Mouse (Mus musculus) hindbrain, embryonic 14.5 days (tissue): ENCODE measurements around the gene Anks1b. TPM values are rescaled to one million over a fixed set of nuclear protein-coding genes. Genes with fewer than 3 reads are reported as not detected.
A peak's percentile ranks its signal among the peaks of the same experiment; 100 is the strongest.

ENCODE experiments used
- ATAC-seq: fragments of 200-750 bp; cut with Nextera tagmentation; 2 replicates; pipeline ENCODE4 v1.8.0; 2017; ENCODE audit warnings: moderate number of reproducible peaks, mild to moderate bottlenecking, moderate TSS enrichment, moderate library complexity; ENCODE audit not compliant: low FRiP score
- DNase-seq: peaks from one replicate; pipeline ENCODE4 v3.0.0-alpha.2; 2015; ENCODE audit warnings: low spot score
- H3K27ac ChIP-seq: fragments of 300-500 bp; sonication (generic); 2 replicates; pipeline ENCODE4 v1.5.1; 2014; ENCODE audit warnings: mild to moderate bottlenecking, moderate library complexity
- H3K27me3 ChIP-seq: fragments of 300-500 bp; sonication (generic); 2 replicates; pipeline ENCODE4 v1.6.1; 2014; ENCODE audit warnings: mild to moderate bottlenecking, low read length, mixed read lengths; ENCODE audit not compliant: control insufficient read depth, insufficient read depth
- H3K36me3 ChIP-seq: fragments of 300-500 bp; sonication (generic); replicated peaks from 2 replicates; pipeline ENCODE4 v1.6.1; 2014; ENCODE audit not compliant: control insufficient read depth, insufficient read depth
- H3K4me1 ChIP-seq: fragments of 300-500 bp; sonication (generic); replicated peaks from 2 replicates; pipeline ENCODE4 v1.6.1; 2014; ENCODE audit warnings: antibody characterized with exemption, low read length, mixed read lengths; ENCODE audit not compliant: control insufficient read depth, insufficient read depth
- H3K4me2 ChIP-seq: fragments of 300-500 bp; sonication (generic); replicated peaks from 2 replicates; pipeline ENCODE4 v1.6.1; 2014; ENCODE audit warnings: mild to moderate bottlenecking, moderate library complexity
- H3K4me3 ChIP-seq: fragments of 300-500 bp; sonication (generic); replicated peaks from 2 replicates; pipeline ENCODE4 v1.5.1; 2014; ENCODE audit warnings: mild to moderate bottlenecking, low read length
- H3K9ac ChIP-seq: fragments of 300-500 bp; sonication (generic); 2 replicates; pipeline ENCODE4 v1.6.1; 2014
- H3K9me3 ChIP-seq: fragments of 300-500 bp; sonication (generic); 2 replicates; pipeline ENCODE4 v1.6.1; 2016; ENCODE audit warnings: low read length; ENCODE audit not compliant: control insufficient read depth
- WGBS: fragments of 180-500 bp; shearing (Covaris S2); extraction: QIAGEN DNeasy Blood & Tissue Kit; methylation state at CpG from one replicate; pipeline ENCODE4 v1.1.7; 2014; 5-methylcytosine and 5-hydroxymethylcytosine counted together
- polyA plus RNA-seq: library from polyadenylated mRNA; unstranded; fragments of >200 nt; fragmentation: Nextera tagmentation; extraction: Ambion mirVana; gene quantifications from 2 replicates; pipeline ENCODE4 v1.2.1, GENCODE M21; 2014

Gene Anks1b
- polyA plus RNA-seq, 1 experiment from 2014 or later, result 69.4 TPM

- WGBS, result 7% methylated on average over 15 of the region's 15 CpGs
- Histone ChIP-seq H3K9me3 (no peaks in the 10 kb centered on the region), H3K4me2 (peak overlapping the region; percentile 18), H3K27me3 (no peaks in the 10 kb centered on the region), H3K27ac (peak overlapping the region; percentile 32), H3K36me3 (no peaks in the 10 kb centered on the region), H3K9ac (no peak overlapping the region), H3K4me3 (no peak overlapping the region), H3K4me1 (peaks cover 20% of the 10 kb centered on the region)
- no peak for DNase-seq
- ATAC-seq, result peak; percentile 78; the same call in 1 of the 2 replicates
Observed at GRCm38 (mm10) chr10:90771471-90772226, 898.3 kb downstream of the Anks1b start.

- Histone ChIP-seq H3K9ac (no peak overlapping the region), H3K9me3 (no peaks in the 10 kb centered on the region), H3K36me3 (no peaks in the 10 kb centered on the region), H3K4me2 (no peak overlapping the region), H3K27ac (no peak overlapping the region), H3K4me1 (no peaks in the 10 kb centered on the region), H3K4me3 (no peak overlapping the region), H3K27me3 (no peaks in the 10 kb centered on the region)
- no peak for DNase-seq
- no peak for ATAC-seq
- WGBS, result 50% methylated on average over 13 of the region's 13 CpGs
Observed at GRCm38 (mm10) chr10:90779561-90780400, 906.5 kb downstream of the Anks1b start.

DNA sequence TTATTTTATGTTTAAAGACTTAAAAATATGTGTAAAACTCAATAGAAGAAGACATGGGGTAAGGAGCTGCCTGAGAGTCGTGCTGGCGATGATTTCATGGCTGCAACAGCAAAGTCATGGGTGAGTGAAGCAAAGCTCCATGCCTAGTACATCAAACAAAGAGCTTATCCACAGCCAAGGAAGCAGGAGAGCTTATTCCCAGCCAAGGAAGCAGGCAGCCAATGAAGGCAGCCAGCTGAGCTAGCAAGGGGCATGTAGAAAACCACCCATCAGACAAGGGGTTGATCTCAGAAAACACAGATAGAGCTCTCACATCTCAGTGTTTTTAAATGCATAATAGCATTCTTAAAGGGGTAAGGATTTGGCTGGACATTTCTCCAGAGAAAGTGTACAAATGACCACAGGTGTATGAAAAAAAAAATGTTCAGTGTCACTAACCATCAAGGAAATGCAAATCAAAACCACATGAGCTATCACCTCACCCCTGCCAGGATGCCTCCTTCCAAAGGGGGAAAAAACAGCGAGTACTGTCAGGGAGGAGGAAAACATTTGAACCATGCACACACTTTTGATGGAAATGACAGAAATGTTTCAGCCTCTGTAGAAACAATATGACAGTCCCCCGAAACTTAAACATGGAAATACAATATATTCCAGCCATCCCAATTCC is 911.8 kb downstream of the Anks1b start:
- no peak overlapping the region for H3K27ac ChIP-seq
- ATAC-seq (no peak), DNase-seq (no peak)
- no peaks in the 10 kb centered on the region for H3K4me1 ChIP-seq
- H3K9ac ChIP-seq, result no peak overlapping the region
- no peak overlapping the region for H3K4me2 ChIP-seq
- H3K4me3 ChIP-seq, result no peak overlapping the region
- no peaks in the 10 kb centered on the region for H3K27me3 ChIP-seq
- no peaks in the 10 kb centered on the region for H3K9me3 ChIP-seq
- H3K36me3 ChIP-seq, result no peaks in the 10 kb centered on the region
- WGBS, result 71% methylated on average over 4 of the region's 4 CpGs

DNA sequence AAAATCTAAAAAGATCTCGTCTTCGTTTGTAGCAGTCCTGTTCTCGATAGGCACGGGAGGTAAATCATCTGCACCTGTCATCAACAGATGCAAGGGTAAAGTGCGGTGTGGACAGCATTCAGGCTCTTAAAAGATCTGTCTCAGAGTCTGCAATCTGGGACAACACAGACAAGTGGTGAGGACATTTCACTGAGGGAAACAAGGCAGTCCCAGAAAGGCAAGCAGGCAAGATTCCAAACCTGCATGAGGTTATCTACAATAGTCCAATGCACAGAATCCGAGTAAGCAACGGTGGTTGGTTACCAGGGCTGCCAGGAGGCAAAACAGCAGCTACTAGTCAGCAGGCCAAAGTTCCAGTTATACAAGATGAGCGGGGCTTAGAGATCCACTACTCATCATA is 912.4 kb downstream of the Anks1b start:
- DNase-seq, result no peak
- WGBS, result 87% methylated on average over 8 of the region's 8 CpGs
- H3K9me3 ChIP-seq, result no peaks in the 10 kb centered on the region
- no peak overlapping the region for H3K27ac ChIP-seq
- H3K4me2 ChIP-seq, result no peak overlapping the region
- ATAC-seq, result no peak
- no peak overlapping the region for H3K4me3 ChIP-seq
- no peak overlapping the region for H3K9ac ChIP-seq
- no peaks in the 10 kb centered on the region for H3K4me1 ChIP-seq
- no peaks in the 10 kb centered on the region for H3K27me3 ChIP-seq
- no peaks in the 10 kb centered on the region for H3K36me3 ChIP-seq

GRCm38 (mm10) chr10:90803112-90803511 is 929.8 kb downstream of the Anks1b start:
- WGBS, result 49% methylated on average over 6 of the region's 6 CpGs
- no peak overlapping the region for H3K9ac ChIP-seq
- no peak for ATAC-seq
- no peak overlapping the region for H3K4me3 ChIP-seq
- H3K9me3 ChIP-seq, result no peaks in the 10 kb centered on the region
- DNase-seq, result no peak
- H3K4me2 ChIP-seq, result no peak overlapping the region
- H3K4me1 ChIP-seq, result 0 out of 2 replicates have a peak, but pooled peaks cover 5% of the 10 kb centered on the region
- H3K27ac ChIP-seq, result no peak overlapping the region
- no peaks in the 10 kb centered on the region for H3K27me3 ChIP-seq
- H3K36me3 ChIP-seq, result no peaks in the 10 kb centered on the region

DNA sequence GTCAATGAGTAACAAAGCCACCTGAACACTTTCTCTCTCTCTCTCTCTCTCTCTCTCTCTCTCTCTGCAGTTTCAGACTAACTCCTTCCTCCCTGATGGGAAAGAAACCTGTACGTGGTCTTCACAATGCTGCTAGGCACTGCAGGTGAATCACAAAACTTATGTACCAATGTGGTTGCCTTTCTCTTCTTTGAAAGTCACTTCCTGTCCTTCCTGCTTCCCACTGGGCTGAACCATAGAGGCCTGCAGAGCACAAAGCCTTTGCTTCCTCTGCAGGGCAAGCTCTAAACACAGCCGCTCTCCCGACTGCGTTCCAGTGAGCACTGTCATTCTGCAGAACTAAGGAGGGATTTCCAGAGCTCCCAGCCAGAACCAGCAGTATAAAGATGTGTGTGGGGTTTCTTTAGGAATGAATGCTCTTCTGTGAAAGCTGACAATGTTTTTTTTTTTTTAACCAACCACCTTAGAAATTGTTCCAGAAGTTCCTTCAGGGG is 931.3 kb downstream of the Anks1b start:
- ATAC-seq, result no peak
- no peak for DNase-seq
- Histone ChIP-seq H3K4me1 (0 out of 2 replicates have a peak, but pooled peaks cover 5% of the 10 kb centered on the region), H3K27ac (no peak overlapping the region), H3K4me3 (no peak overlapping the region), H3K9me3 (no peaks in the 10 kb centered on the region), H3K9ac (no peak overlapping the region), H3K36me3 (no peaks in the 10 kb centered on the region), H3K27me3 (no peaks in the 10 kb centered on the region), H3K4me2 (no peak overlapping the region)
- WGBS, result 7% methylated on average over 4 of the region's 4 CpGs

GRCm38 (mm10) chr10:90808616-90809310 is 935.5 kb downstream of the Anks1b start:
- ATAC-seq, result no peak
- 84% methylated on average over 8 of the region's 8 CpGs for WGBS
- Histone ChIP-seq H3K27me3 (no peaks in the 10 kb centered on the region), H3K27ac (no peak overlapping the region), H3K4me3 (no peak overlapping the region), H3K9ac (no peak overlapping the region), H3K9me3 (no peaks in the 10 kb centered on the region), H3K4me2 (no peak overlapping the region), H3K36me3 (no peaks in the 10 kb centered on the region), H3K4me1 (no peaks in the 10 kb centered on the region)
- DNase-seq, result no peak

DNA sequence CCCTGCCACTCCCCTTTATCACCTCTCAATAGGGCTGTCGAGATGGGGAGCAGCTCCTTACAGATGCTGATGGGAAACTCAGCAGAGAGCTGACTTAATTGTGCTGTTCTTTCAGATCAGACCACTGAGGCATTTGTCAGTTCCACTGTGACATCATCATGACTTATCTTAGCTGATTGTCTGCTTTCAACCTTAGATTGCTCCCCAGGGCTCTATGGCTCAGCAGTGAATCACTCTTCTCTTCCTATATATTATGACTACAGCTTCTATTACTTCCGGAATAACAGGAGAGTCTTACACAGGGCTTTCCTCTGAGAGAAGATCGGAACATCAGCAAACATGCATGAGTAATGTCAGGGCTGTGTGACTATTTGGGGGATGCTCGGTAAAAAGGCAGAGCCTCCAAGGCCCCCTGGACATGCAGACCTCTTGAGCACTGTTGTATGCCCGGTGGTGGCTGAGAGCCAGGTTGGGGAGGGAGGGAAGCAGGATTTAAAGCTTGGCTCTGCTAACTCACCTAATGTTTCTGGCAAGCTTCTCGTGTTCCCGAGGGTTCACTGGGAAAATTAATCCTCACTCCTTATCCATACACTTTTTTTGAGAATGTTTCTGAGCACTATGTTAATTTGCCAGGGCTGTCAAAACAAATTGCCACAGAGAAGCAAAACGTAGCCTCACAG is 936.7 kb downstream of the Anks1b start:
- H3K4me2 ChIP-seq, result no peak overlapping the region
- H3K9ac ChIP-seq, result no peak overlapping the region
- H3K9me3 ChIP-seq, result no peaks in the 10 kb centered on the region
- DNase-seq (no peak), ATAC-seq (peak; percentile 43; the same call in 1 of the 2 replicates)
- H3K27me3 ChIP-seq, result no peaks in the 10 kb centered on the region
- no peak overlapping the region for H3K27ac ChIP-seq
- no peaks in the 10 kb centered on the region for H3K36me3 ChIP-seq
- no peak overlapping the region for H3K4me3 ChIP-seq
- H3K4me1 ChIP-seq, result 0 out of 2 replicates have a peak, but pooled peaks cover 2% of the 10 kb centered on the region
- WGBS, result 22% methylated on average over 8 of the region's 8 CpGs
